Mouse (Mus musculus): ENCODE measurements around the gene Msrb2.

DNA sequence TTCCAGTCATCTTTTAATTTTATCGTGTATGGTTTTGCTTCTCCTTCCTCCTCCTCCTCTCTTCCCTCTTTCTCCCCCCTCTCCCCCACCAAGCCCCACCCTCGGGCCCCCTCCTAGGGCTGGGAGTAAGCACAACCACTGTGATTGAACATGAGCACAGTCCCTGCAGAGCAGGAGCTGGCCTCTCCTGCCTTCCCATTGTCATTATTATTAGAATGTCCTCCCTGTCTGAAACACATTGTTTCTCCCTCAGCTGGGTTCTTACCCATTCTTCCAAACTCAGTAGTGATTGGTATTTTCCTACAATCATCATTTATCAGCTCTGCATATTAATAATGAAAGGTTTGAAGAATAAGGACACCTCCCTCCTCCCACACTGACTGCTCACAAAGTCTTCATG lies 9.7 kb downstream of the Msrb2 start:
- no peak for TF ChIP-seq ZNF384 (IDR thresholded peaks at IDR 0.05; ENCODE audit: low read depth, low read length)
- no peak for TF ChIP-seq MAFK (IDR thresholded peaks at IDR 0.05; ENCODE audit: insufficient read depth, low read depth, low read length)
- TF ChIP-seq CHD2 (IDR thresholded peaks at IDR 0.05; ENCODE audit: low read depth, low read length): no peak
